ENCODE assay signal across 13 mouse cellular contexts in the genomic region with DNA sequence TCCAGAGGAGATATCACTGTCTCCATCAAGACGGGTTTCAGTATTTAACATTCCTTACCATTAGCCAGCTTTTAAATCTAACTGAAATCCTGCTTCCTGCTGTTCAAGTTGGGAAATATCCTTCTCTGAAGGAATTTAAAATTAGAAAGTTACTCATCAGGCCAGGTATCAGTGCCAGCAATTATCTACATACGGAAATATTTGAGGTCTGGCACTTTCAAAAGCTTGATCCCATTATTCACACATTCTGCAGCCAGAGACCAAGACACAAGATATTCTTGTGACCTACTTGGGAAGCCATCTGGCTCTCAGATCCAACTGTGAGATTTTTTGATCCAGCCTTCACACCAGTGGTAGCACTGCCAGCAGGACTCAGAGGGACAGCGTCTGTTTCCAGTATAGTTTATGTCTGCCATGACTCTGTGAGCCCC.
DNase-seq lines count a peak whose midpoint lies in the region; ATAC-seq and TF ChIP-seq lines count a peak whose summit lies in the region.
"Had no signal": no experiment of that assay in that cellular context is flagged by ENCODE, and none has a peak within 500 bp of the region (broad histone marks: within the 10 kb centered on the region; RNA-seq: fewer than 3 reads in every experiment).

No protein-coding gene starts in this region.

- H3K9me3 ChIP-seq in lung, postnatal 0 days (ENCODE audit: low read length) = no peaks in the 10 kb centered on the region
- H3K9me3 ChIP-seq: heart, embryonic 15.5 days; midbrain, embryonic 12.5 days had no signal

- no peak for TF ChIP-seq CTCF in lung, postnatal 0 days (IDR thresholded peaks at IDR 0.05)

- no peak for TF ChIP-seq EP300 in lung, postnatal 0 days (IDR thresholded peaks at IDR 0.05)

- no peak overlapping the region for H3K27ac ChIP-seq in lung, postnatal 0 days (ENCODE audit: low read length)
- H3K27ac ChIP-seq: heart, embryonic 15.5 days; midbrain, embryonic 12.5 days had no signal

- no peaks in the 10 kb centered on the region for H3K4me1 ChIP-seq in lung, postnatal 0 days (ENCODE audit: insufficient read depth, low read depth, low read length)
- H3K4me1 ChIP-seq: midbrain, embryonic 12.5 days had no signal

- no peaks in the 10 kb centered on the region for H3K36me3 ChIP-seq in lung, postnatal 0 days (ENCODE audit: insufficient read depth, low read length)
- H3K36me3 ChIP-seq: heart, embryonic 15.5 days; midbrain, embryonic 12.5 days had no signal

- H3K4me3 ChIP-seq in lung, postnatal 0 days (ENCODE audit: low read depth, low read length) = no peak overlapping the region
- H3K4me3 ChIP-seq: heart, embryonic 15.5 days; midbrain, embryonic 12.5 days had no signal

- H3K4me2 ChIP-seq in lung, postnatal 0 days (replicated peaks; ENCODE audit: low read depth, low read length) = no peak overlapping the region
- H3K4me2 ChIP-seq: heart, embryonic 15.5 days; midbrain, embryonic 12.5 days had no signal

- H3K27me3 ChIP-seq in lung, postnatal 0 days (replicated peaks; ENCODE audit: insufficient read depth, low read length) = no peaks in the 10 kb centered on the region
- H3K27me3 ChIP-seq: heart, embryonic 15.5 days; midbrain, embryonic 12.5 days had no signal

- DNase-seq in frontal cortex, postnatal 25 days (ENCODE audit: low spot score in 2 of 2) = no peak
- peak; percentile 15 for DNase-seq in lung, postnatal 0 days (ENCODE audit: low spot score)
- no peak for DNase-seq in lung, postnatal 4 days
- peak; percentile 8 for DNase-seq in cerebellum, adult 11 months
- DNase-seq in fibroblast of lung, adult 2 months (ENCODE audit: low read depth) = peak; percentile 63
- no peak for DNase-seq in ovary, postnatal 10 days (ENCODE audit: low spot score)
- DNase-seq in retina, embryonic 14.5 days (ENCODE audit: low spot score) = no peak
- DNase-seq: adrenal gland, postnatal 25 days; thymus, adult 2 months had no signal

- WGBS in lung, postnatal 0 days = 61% methylated on average over 3 of the region's 3 CpGs

- ATAC-seq in frontal cortex, adult (ENCODE audit: low TSS enrichment) = peak; percentile 69
- no peak for ATAC-seq in lung, postnatal 0 days
- ATAC-seq: inflammation-experienced regulatory T-cells, adult 6 months had no signal

- no peak overlapping the region for H3K9ac ChIP-seq in lung, postnatal 0 days (replicated peaks; ENCODE audit: low read depth)
- H3K9ac ChIP-seq: heart, embryonic 15.5 days; midbrain, embryonic 12.5 days had no signal

Comparison
In these comparisons a context has a peak if more than half of its experiments do, and no peak if none do; other contexts are left out.
1. DNase-seq: peak in lung, postnatal 0 days (single experiment), cerebellum, adult 11 months (single experiment) and fibroblast of lung, adult 2 months (single experiment); none in frontal cortex, postnatal 25 days (0 of 2), lung, postnatal 4 days (0 of 2), ovary, postnatal 10 days (single experiment) and retina, embryonic 14.5 days (single experiment).